Mouse (Mus musculus): ENCODE results near the gene Fnbp1.

DNA sequence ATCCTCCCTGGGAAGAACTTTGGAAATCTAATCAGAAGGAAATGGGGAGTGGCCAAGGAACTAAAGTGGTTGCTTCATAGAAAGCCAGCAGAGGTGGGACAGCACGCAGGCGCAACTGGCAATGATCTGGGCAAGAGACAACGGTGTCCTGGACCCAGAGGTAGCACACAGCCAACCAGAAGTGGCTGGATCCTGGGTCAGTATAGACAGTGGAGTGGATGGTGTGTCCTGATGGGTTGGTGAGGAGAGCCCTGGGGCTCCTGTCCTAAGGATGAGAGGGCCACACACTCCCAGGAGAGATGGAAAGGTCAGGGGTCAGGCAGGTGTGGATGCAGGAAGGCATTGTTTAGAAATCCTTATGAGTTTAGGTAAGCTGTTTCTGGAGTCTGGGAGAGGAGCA lies 40.5 kb downstream of the Fnbp1 start:
- TF ChIP-seq CTCF (IDR thresholded peaks at IDR 0.05; ENCODE audit: extremely low read depth, insufficient read depth, low read length) (no peak), POLR2A (IDR thresholded peaks at IDR 0.05; ENCODE audit: extremely low read depth, insufficient read depth, low read length) (no peak)

All from cortical plate, adult 2 months (tissue).